Mouse (Mus musculus) bone marrow macrophage, adult 2 months (primary cell): Measurements from ENCODE around the gene Trmt2a.

ENCODE experiments used
- CTCF ChIP-seq: IDR thresholded peaks from 2 replicates; pipeline ENCODE4 v1.5.1; 2012; ENCODE audit warnings: low read depth, mild to moderate bottlenecking, low read length, moderate library complexity
- POLR2A ChIP-seq: IDR thresholded peaks from 2 replicates; pipeline ENCODE4 v1.6.1; 2012; ENCODE audit warnings: mild to moderate bottlenecking, low read depth, low read length, borderline replicate concordance

- no peak for TF ChIP-seq POLR2A
- TF ChIP-seq CTCF: no peak
Observed at GRCm38 (mm10) chr16:18233451-18233850, 15.0 kb upstream of the Trmt2a start.
